Mouse (Mus musculus): Measurements from ENCODE around the gene Zfp712. TPM values are rescaled to one million over a fixed set of nuclear protein-coding genes. Genes with fewer than 3 reads are reported as not detected.

Gene Zfp712
- polyA plus RNA-seq, 1 experiment from 2014 or later, result 1.0 TPM

DNA sequence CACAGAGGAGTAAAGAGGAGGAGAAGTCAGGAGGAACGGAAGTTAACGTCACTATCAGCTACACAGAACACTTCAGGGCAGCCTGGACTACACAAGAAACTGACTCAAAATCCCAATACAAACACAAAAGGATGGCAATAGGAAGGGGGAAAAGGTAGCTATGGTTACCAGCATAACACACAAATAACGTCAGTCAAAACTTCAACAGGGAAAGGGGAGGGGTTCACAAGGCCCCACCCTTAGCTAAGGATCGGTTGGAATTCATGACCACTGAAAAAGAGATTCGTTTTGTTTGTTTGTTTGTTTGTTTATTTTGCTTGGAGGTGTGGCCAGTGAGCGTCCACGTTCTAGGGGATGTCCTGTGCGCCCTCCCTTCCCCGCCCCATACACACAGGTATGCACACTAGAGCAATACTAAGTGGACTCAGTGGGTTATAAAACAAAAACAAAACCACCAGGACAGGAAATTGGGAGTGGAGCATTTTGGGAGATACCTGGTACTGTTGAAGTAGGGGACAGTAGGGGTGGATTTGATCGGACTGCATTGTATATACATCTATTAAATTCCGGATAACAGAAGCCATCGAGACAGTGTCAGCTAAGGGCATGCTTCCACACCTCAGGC, 697 bp downstream of the Zfp712 start:
- Histone ChIP-seq H3K4me2 (peak overlapping the region; percentile 88), H3K27ac (peak overlapping the region; percentile 90), H3K4me3 (peak overlapping the region; percentile 83), H3K27me3 (replicated peaks) (no peaks in the 10 kb centered on the region), H3K9me3 (replicated peaks) (no peaks in the 10 kb centered on the region), H3K36me3 (no peaks in the 10 kb centered on the region), H3K9ac (peak overlapping the region; percentile 74), H3K4me1 (peaks cover 23% of the 10 kb centered on the region)
- peak; percentile 41 for ATAC-seq
- 4% methylated on average over 12 of the region's 12 CpGs for WGBS (ENCODE audit: insufficient replicate concordance)

Other genes starting within 250 kb of the Zfp712 start
- gene Gm10767, start 156.3 kb downstream of the Zfp712 start, polyA plus RNA-seq (2016; fragmentation: Nextera tagmentation; extraction: Ambion mirVana), result 0.36 and 0.56 TPM in 2 replicates
- gene Zfp708, start 36.8 kb upstream of the Zfp712 start, polyA plus RNA-seq (2016; fragmentation: Nextera tagmentation; extraction: Ambion mirVana), result 1.4 and 1.6 TPM in 2 replicates
- 1.3 and 2.5 TPM in 2 replicates for gene Gm28557, start 47.4 kb upstream of the Zfp712 start, polyA plus RNA-seq (2016; fragmentation: Nextera tagmentation; extraction: Ambion mirVana)
- gene Rslcan18, start 55.1 kb upstream of the Zfp712 start, polyA plus RNA-seq (2016; fragmentation: Nextera tagmentation; extraction: Ambion mirVana), result 0.13 and 0.29 TPM in 2 replicates
- 0.64 and 0.81 TPM in 2 replicates for gene Zfp759, start 60.5 kb upstream of the Zfp712 start, polyA plus RNA-seq (2016; fragmentation: Nextera tagmentation; extraction: Ambion mirVana)
- 1.9 and 2.6 TPM in 2 replicates for gene Rsl1, start 112.0 kb upstream of the Zfp712 start, polyA plus RNA-seq (2016; fragmentation: Nextera tagmentation; extraction: Ambion mirVana)
- gene Zfp455, start 133.3 kb upstream of the Zfp712 start, polyA plus RNA-seq (2016; fragmentation: Nextera tagmentation; extraction: Ambion mirVana), result 0.35 and 0.62 TPM in 2 replicates
- 0.74 and 0.92 TPM in 2 replicates for gene Zfp458, start 217.3 kb upstream of the Zfp712 start, polyA plus RNA-seq (2016; fragmentation: Nextera tagmentation; extraction: Ambion mirVana)
- gene Zfp457, start 245.3 kb upstream of the Zfp712 start, polyA plus RNA-seq (2016; fragmentation: Nextera tagmentation; extraction: Ambion mirVana), result 0.15 and 0.35 TPM in 2 replicates

All from liver, embryonic 12.5 days (tissue).